8 mouse cellular contexts compared by ENCODE assay signal in the genomic region with DNA sequence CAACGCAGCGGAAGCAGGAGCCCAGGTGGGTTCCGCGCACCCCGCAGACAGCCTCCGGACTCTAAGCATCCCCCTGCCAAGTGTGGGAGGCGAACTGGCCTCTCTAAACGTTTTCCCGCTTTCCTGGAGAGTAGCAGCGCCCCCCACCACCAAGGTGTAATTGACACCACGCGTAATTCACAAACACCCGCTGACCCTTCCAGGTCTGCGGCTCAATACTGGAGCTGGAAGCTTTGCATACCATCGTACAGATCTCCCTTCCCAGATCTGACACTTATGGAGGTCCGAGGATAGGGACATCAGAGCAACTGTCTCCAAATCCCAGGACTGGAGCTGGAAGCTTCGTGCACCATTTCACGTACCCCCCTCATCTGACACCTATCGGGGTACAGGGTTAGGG. TPM values are rescaled to one million over a fixed set of nuclear protein-coding genes. Genes with fewer than 3 reads are reported as not detected.
DNase-seq lines count a peak whose midpoint lies in the region; ATAC-seq and TF ChIP-seq lines count a peak whose summit lies in the region.

No protein-coding gene starts in this region.

- no peaks in the 10 kb centered on the region for H3K9me3 ChIP-seq in kidney, embryonic 14.5 days (ENCODE audit: control insufficient read depth, low read length)
- H3K9me3 ChIP-seq in embryonic facial prominence, embryonic 14.5 days (ENCODE audit: control insufficient read depth, low read length): no peaks in the 10 kb centered on the region
- H3K9me3 ChIP-seq in intestine, postnatal 0 days (ENCODE audit: control insufficient read depth): no peaks in the 10 kb centered on the region
- no peaks in the 10 kb centered on the region for H3K9me3 ChIP-seq in neural tube, embryonic 14.5 days (ENCODE audit: control insufficient read depth, low read length)

- peak overlapping the region; percentile 94 for H3K4me2 ChIP-seq in kidney, embryonic 14.5 days (replicated peaks; ENCODE audit: low read depth, low read length)
- peak overlapping the region; percentile 81 for H3K4me2 ChIP-seq in embryonic facial prominence, embryonic 14.5 days (ENCODE audit: low read depth, low read length)
- H3K4me2 ChIP-seq in intestine, postnatal 0 days (replicated peaks; ENCODE audit: low read depth): peak overlapping the region; percentile 86
- peak overlapping the region; percentile 97 for H3K4me2 ChIP-seq in neural tube, embryonic 14.5 days (ENCODE audit: low read depth, low read length)

- 0 out of 2 replicates have a peak, but pooled peaks have one; percentile 8 for ATAC-seq in kidney, embryonic 14.5 days (ENCODE audit: low FRiP score, low TSS enrichment)
- ATAC-seq in embryonic facial prominence, embryonic 14.5 days (ENCODE audit: low read depth): no peak
- no peak for ATAC-seq in intestine, postnatal 0 days
- ATAC-seq in neural tube, embryonic 14.5 days (ENCODE audit: low read depth): peak; percentile 13; the same call in 1 of the 2 replicates

- no peak for TF ChIP-seq CTCF in intestine, postnatal 0 days (IDR thresholded peaks at IDR 0.05; ENCODE audit: low read depth)

- intact Hi-C loops in left cerebral cortex, postnatal 36 days (cut with DNase I): no loop called here

- H3K4me3 ChIP-seq in kidney, embryonic 14.5 days (ENCODE audit: low read length): peak overlapping the region; percentile 50
- H3K4me3 ChIP-seq in embryonic facial prominence, embryonic 14.5 days (ENCODE audit: low read depth, low read length): peak overlapping the region; percentile 54
- peak overlapping the region; percentile 47 for H3K4me3 ChIP-seq in intestine, postnatal 0 days (ENCODE audit: low read depth, low read length)
- H3K4me3 ChIP-seq in neural tube, embryonic 14.5 days (ENCODE audit: low read depth, low read length): peak overlapping the region; percentile 52

- H3K27ac ChIP-seq in kidney, embryonic 14.5 days (ENCODE audit: low read depth, low read length): no peak overlapping the region
- no peak overlapping the region; the same call in 1 of the 2 replicates for H3K27ac ChIP-seq in embryonic facial prominence, embryonic 14.5 days (replicated peaks; ENCODE audit: low read depth, low read length)
- no peak overlapping the region for H3K27ac ChIP-seq in intestine, postnatal 0 days (ENCODE audit: low read depth, low read length)
- H3K27ac ChIP-seq in neural tube, embryonic 14.5 days (ENCODE audit: low read depth, low read length): no peak overlapping the region

- no peak for DNase-seq in kidney, adult 8-10 months
- DNase-seq in embryonic facial prominence, embryonic 14.5 days (ENCODE audit: low spot score): no peak
- DNase-seq in thymus, postnatal 4 days: no peak
- DNase-seq in left cerebral cortex, postnatal 36 days (ENCODE audit: low spot score in 2 of 2): no peak
- DNase-seq in gastrocnemius, postnatal 10 days: no peak

- H3K4me1 ChIP-seq in kidney, embryonic 14.5 days (ENCODE audit: control insufficient read depth, insufficient read depth, low read length): peaks cover 21% of the 10 kb centered on the region
- H3K4me1 ChIP-seq in embryonic facial prominence, embryonic 14.5 days (ENCODE audit: control insufficient read depth, insufficient read depth, low read length): peaks cover 4% of the 10 kb centered on the region
- 0 out of 2 replicates have a peak, but pooled peaks cover 6% of the 10 kb centered on the region for H3K4me1 ChIP-seq in intestine, postnatal 0 days (replicated peaks; ENCODE audit: control insufficient read depth, insufficient read depth, low read length)
- peaks cover 10% of the 10 kb centered on the region; the same call in 1 of the 2 replicates for H3K4me1 ChIP-seq in neural tube, embryonic 14.5 days (ENCODE audit: control insufficient read depth, insufficient read depth, low read length)

- no peaks in the 10 kb centered on the region for H3K36me3 ChIP-seq in kidney, embryonic 14.5 days (ENCODE audit: control insufficient read depth, insufficient read depth, low read length)
- H3K36me3 ChIP-seq in embryonic facial prominence, embryonic 14.5 days (ENCODE audit: control insufficient read depth, insufficient read depth, low read length): no peaks in the 10 kb centered on the region
- no peaks in the 10 kb centered on the region for H3K36me3 ChIP-seq in intestine, postnatal 0 days (ENCODE audit: control insufficient read depth, insufficient read depth)
- H3K36me3 ChIP-seq in neural tube, embryonic 14.5 days (ENCODE audit: control insufficient read depth, insufficient read depth, low read length): no peaks in the 10 kb centered on the region

- peaks cover 30% of the 10 kb centered on the region for H3K27me3 ChIP-seq in kidney, embryonic 14.5 days (ENCODE audit: control insufficient read depth, insufficient read depth, low read length)
- peaks cover 33% of the 10 kb centered on the region for H3K27me3 ChIP-seq in embryonic facial prominence, embryonic 14.5 days (replicated peaks; ENCODE audit: control insufficient read depth, insufficient read depth, low read length)
- H3K27me3 ChIP-seq in intestine, postnatal 0 days (replicated peaks; ENCODE audit: control insufficient read depth, insufficient read depth, low read length): peaks cover 28% of the 10 kb centered on the region
- H3K27me3 ChIP-seq in neural tube, embryonic 14.5 days (ENCODE audit: control insufficient read depth, insufficient read depth, low read length): peaks cover 3% of the 10 kb centered on the region; the same call in 1 of the 2 replicates

- WGBS in kidney, embryonic 14.5 days: 1% methylated on average over 19 of the region's 19 CpGs
- WGBS in embryonic facial prominence, embryonic 14.5 days: under 1% methylated on average over 19 of the region's 19 CpGs
- 3% methylated on average over 19 of the region's 19 CpGs for WGBS in intestine, postnatal 0 days
- 2% methylated on average over 19 of the region's 19 CpGs for WGBS in neural tube, embryonic 14.5 days

- no peak overlapping the region for H3K9ac ChIP-seq in kidney, embryonic 14.5 days (ENCODE audit: low read depth, low read length)
- peak overlapping the region; percentile 57 for H3K9ac ChIP-seq in embryonic facial prominence, embryonic 14.5 days (ENCODE audit: low read depth, low read length)
- H3K9ac ChIP-seq in intestine, postnatal 0 days (ENCODE audit: low read depth, low read length): no peak overlapping the region
- H3K9ac ChIP-seq in neural tube, embryonic 14.5 days (replicated peaks; ENCODE audit: low read depth, low read length): no peak overlapping the region

RNA-seq across cellular contexts. Expression of gene Zfp64, which starts 43.9 kb away (rescaled TPM):
- 23.0 and 27.8 TPM in 2 replicates for polyA plus RNA-seq in kidney, embryonic 14.5 days (2014; fragmentation: Nextera tagmentation; extraction: Ambion mirVana)
- 39.0 and 41.9 TPM in 2 replicates for polyA plus RNA-seq in embryonic facial prominence, embryonic 14.5 days (2014; fragmentation: Nextera tagmentation; extraction: Ambion mirVana)
- 10.7 and 12.9 TPM in 2 replicates for polyA plus RNA-seq in intestine, postnatal 0 days (2015; fragmentation: Nextera tagmentation; extraction: Ambion mirVana)
- polyA plus RNA-seq in neural tube, embryonic 14.5 days (2014; fragmentation: Nextera tagmentation; extraction: Ambion mirVana): 24.5 and 25.5 TPM in 2 replicates
- total RNA-seq in left cerebral cortex, postnatal 36 days (2021): 10 to 100 TPM; 15.9 to 17.9 TPM
- total RNA-seq in gastrocnemius, postnatal 10 days (2021): 10 to 100 TPM in 1 of 2 experiments, 1 to 10 TPM in 1; 9.0 to 10.8 TPM

Comparison
In these comparisons a context has a peak if more than half of its experiments do, and no peak if none do; other contexts are left out.
1. ATAC-seq: peak in kidney, embryonic 14.5 days (single experiment) and neural tube, embryonic 14.5 days (single experiment); none in embryonic facial prominence, embryonic 14.5 days (single experiment) and intestine, postnatal 0 days (single experiment).
2. Peak in every context shown above with its lines, with median percentiles within 50 percentile points of each other: H3K4me2 ChIP-seq and H3K4me3 ChIP-seq.